Mouse (Mus musculus): ENCODE measurements around the gene Ubac2.

Ubac2 gene

GRCm38 (mm10) chr14:121951399-121952045 lies 73.1 kb downstream of the Ubac2 start:
- no peak for DNase-seq (ENCODE audit: low spot score)

- no peak for DNase-seq (ENCODE audit: low spot score)
These were observed 73.6 kb downstream of the Ubac2 start for GRCm38 (mm10) chr14:121952046-121952400.

- no peak for DNase-seq (ENCODE audit: low spot score)
These were observed 75.7 kb downstream of the Ubac2 start for GRCm38 (mm10) chr14:121954129-121954528.

- DNase-seq (ENCODE audit: low spot score), result no peak
These were observed 76.2 kb downstream of the Ubac2 start for GRCm38 (mm10) chr14:121954608-121955007.

GRCm38 (mm10) chr14:121955176-121955795 lies 76.9 kb downstream of the Ubac2 start:
- no peak for DNase-seq (ENCODE audit: low spot score)

GRCm38 (mm10) chr14:121956291-121956690 lies 77.9 kb downstream of the Ubac2 start:
- DNase-seq (ENCODE audit: low spot score), result no peak

GRCm38 (mm10) chr14:121957176-121957871 lies 78.9 kb downstream of the Ubac2 start:
- no peak for DNase-seq (ENCODE audit: low spot score)

GRCm38 (mm10) chr14:121958041-121958750 lies 79.8 kb downstream of the Ubac2 start:
- no peak for DNase-seq (ENCODE audit: low spot score)

GRCm38 (mm10) chr14:121958751-121959537 lies 80.5 kb downstream of the Ubac2 start:
- DNase-seq (ENCODE audit: low spot score), result no peak

GRCm38 (mm10) chr14:121959538-121959980 lies 81.1 kb downstream of the Ubac2 start:
- no peak for DNase-seq (ENCODE audit: low spot score)

- DNase-seq (ENCODE audit: low spot score), result no peak
These were observed 81.6 kb downstream of the Ubac2 start for GRCm38 (mm10) chr14:121960031-121960430.

GRCm38 (mm10) chr14:121960531-121960930 lies 82.1 kb downstream of the Ubac2 start:
- no peak for DNase-seq (ENCODE audit: low spot score)

GRCm38 (mm10) chr14:121960997-121961396 lies 82.6 kb downstream of the Ubac2 start:
- peak; percentile 36 for DNase-seq (ENCODE audit: low spot score)

- DNase-seq (ENCODE audit: low spot score), result no peak
These were observed 83.2 kb downstream of the Ubac2 start for GRCm38 (mm10) chr14:121961496-121962127.

GRCm38 (mm10) chr14:121962128-121962890 lies 83.9 kb downstream of the Ubac2 start:
- DNase-seq (ENCODE audit: low spot score), result no peak

- no peak for DNase-seq (ENCODE audit: low spot score)
These were observed 85.0 kb downstream of the Ubac2 start for GRCm38 (mm10) chr14:121963251-121963941.

GRCm38 (mm10) chr14:121963942-121964335 lies 85.5 kb downstream of the Ubac2 start:
- DNase-seq (ENCODE audit: low spot score), result no peak

GRCm38 (mm10) chr14:121964990-121965389 lies 86.6 kb downstream of the Ubac2 start, which contains the start of gene Gpr183:
Gene Gpr183, minus strand, starts transcription at chr14:121965195.
- DNase-seq (ENCODE audit: low spot score), result no peak

- no peak for DNase-seq (ENCODE audit: low spot score)
These were observed 87.0 kb downstream of the Ubac2 start for GRCm38 (mm10) chr14:121965461-121965860.

- no peak for DNase-seq (ENCODE audit: low spot score)
These were observed 88.7 kb downstream of the Ubac2 start for GRCm38 (mm10) chr14:121967095-121967494.
